Mouse (Mus musculus) liver, adult (tissue): ENCODE data around the gene A630095N17Rik.

Source experiments
- GATA4 ChIP-seq: IDR thresholded peaks from 2 replicates; pipeline ENCODE4 v1.6.1; 2014; ENCODE audit warnings: mild to moderate bottlenecking, low read length; ENCODE audit not compliant: insufficient replicate concordance

The A630095N17Rik gene

DNA sequence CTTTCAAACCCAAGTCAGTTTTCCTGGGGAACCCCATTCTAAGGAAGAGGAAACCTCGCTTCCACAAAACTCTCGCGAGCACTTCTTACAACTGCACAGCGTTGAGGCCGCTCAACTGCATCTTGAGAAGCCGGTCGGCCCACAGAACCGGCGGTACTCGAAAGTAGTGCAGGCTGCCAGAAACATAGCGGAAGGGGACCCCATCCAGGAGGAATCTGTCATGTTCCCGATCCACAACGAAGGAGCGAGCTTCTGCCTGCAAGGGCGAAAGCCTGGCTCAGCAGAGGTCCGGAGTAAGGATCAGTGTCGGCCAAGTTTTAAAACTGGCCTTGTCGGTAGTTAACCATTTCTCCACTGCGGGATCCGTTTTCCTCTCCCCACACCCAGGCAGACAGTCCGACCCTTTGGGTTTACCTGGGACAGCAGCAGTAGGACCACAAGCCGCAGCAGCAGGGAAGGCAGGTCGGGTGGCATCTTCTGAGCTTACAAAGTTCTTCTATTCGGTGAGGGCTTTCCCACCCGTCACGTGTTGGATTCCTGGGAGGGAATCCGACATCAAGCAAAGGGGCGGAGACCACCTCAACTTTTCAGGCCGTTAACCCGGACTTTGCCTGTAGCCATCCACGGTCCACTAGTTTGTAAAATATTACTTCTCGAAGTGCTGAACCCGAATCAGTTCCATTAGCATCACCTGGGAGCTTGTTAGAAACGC, 22.8 kb downstream of the A630095N17Rik start:
- TF ChIP-seq GATA4: no peak

DNA sequence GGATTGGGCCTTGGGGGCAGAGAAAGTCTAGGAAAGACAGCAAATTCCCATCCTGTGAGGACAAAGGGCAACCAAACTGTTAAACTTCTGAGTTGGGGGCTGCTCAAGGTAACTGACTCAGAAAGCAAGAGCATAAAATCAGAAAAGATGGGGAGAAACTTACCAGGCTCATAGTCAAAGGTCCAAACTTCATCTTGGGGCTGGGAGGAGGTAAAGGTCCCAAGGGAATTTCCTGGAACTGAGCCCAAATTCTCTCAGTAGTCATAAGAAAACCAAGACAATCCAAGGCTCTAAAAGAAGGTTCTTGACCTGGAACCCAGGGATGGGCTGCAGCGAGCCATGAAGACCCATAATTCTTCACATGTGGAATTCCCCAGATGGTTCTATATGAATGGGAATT, 30.7 kb downstream of the A630095N17Rik start:
- TF ChIP-seq GATA4: no peak

DNA sequence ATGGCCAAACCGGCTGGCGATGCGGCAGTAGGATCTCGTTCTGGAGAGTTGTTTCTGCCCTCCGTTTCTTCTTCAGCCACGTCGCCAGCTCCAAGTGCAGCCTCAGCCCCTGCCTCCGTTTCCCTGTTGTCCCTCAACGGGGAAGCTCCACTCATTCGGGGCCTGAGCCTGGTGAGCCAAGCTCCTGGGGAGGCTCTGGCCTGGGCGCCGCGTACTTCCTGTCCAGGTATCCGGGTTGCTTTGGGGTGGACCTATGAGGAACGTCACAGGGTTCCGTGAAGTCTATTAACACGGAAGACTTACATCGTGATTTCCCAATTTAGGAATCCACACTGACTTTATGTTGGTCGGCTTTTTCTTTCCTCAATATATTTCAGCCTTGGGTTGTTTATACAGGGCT, 39.5 kb downstream of the A630095N17Rik start:
- no peak for TF ChIP-seq GATA4

DNA sequence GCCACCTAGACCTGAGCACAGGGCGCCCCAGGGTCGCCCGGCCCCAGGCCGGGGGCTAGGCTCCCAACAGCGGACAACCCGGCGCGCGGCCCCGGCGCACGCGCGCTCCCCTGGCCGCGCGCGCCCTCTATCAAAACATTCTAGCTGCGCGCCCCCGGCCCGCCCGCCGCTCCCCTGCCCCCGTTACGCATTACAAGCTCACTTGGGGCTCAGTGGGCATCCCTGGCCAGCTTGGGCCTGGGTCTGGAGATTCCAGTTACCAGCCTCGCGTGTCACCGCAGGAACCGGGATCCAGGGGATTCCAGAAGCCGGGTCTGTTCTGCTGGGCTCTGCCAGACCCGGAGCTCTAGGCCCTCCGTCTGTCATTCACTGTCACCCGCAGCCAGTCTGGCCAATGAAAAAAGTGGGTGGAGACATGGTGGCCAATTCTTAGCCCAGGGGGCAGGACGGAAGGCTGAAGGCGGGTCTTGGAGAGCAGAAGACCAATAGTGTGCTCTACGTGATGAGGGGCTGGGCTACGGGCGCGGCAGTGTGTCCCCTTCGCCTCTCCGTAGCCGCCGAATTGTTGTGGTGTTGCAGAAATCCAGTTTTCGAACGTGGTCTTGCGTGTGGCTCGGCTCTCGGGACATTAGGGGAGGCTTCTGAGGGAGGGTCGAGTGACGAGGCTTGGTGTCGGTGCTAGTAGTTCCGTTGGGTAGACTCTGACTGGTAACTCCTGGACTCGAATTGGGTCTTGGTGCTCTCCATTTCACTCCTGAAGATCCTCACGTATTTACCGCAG, 40.1 kb downstream of the A630095N17Rik start, which contains the start of the genes Ankzf1 and Atg9a:
Gene Ankzf1, plus strand, starts transcription at position 530 of the 781 bp plus-strand sequence.
Gene Atg9a, minus strand, starts transcription at position 575 of the 781 bp plus-strand sequence.
- TF ChIP-seq GATA4: no peak; the same call in 1 of the 2 replicates

DNA sequence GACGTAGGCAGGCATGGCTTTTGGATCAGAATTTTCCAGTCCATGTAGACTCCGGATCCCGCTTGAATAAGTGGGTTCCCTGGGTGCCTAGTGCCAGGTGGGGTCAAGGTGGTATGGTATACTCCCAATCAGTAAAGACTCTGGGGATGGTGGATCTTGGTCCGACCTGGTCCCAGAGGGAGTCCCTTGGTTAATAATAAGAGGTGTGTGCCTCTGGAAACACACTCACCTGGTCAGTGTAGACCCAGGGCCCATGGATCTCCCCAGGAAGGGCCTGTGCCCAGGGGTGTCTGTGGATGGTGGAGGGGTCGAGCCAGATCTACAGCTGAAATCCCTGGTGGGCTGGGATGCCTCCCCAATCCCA, 40.7 kb downstream of the A630095N17Rik start:
- TF ChIP-seq GATA4: no peak

DNA sequence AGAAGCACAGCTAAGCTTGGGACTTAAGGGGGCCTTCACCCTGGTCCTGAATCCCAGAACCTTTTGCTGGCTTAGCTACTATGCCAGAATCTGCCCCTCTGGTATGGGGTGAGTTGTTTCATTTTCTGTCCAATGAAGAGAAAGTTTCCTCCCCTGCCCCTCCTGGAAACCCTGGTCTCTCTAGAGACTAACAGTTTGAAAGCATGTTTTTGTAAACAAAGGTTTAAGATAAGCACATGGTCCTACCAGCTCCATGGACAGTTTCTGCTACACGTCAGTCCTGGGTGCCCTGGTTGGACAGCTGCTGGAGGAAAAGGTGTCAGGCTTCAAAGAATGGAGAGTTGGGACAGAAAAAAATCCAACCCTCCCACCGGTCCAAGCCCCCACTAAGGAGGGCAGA, 41.3 kb downstream of the A630095N17Rik start:
- TF ChIP-seq GATA4: no peak

DNA sequence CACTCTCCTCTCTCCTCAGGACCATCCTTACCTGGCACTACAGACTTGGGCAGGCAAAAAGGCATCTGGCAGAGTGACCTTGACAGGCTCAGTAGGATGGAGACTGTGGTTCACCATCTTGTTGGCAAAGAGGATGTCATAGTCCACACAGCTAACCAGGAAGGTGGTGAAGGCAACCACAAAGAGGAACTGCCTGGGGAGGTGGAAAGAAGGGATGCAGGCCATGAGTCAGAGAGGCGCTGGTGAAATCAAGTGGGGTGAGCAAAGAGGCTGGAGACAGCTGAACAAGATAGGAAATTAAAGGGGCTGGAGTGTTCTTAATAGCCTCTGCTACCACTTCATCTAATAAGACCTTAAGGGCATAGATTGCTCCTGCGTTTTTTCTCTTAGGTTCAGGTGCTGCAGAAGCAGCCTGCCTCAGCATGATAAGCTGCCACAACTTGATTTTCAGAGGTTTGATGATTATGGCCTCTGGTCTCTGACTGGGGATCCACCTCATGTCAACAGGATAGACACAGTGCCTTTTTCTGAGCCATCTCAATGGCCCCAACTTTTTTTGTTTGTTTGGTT, 43.9 kb downstream of the A630095N17Rik start:
- TF ChIP-seq GATA4: no peak

DNA sequence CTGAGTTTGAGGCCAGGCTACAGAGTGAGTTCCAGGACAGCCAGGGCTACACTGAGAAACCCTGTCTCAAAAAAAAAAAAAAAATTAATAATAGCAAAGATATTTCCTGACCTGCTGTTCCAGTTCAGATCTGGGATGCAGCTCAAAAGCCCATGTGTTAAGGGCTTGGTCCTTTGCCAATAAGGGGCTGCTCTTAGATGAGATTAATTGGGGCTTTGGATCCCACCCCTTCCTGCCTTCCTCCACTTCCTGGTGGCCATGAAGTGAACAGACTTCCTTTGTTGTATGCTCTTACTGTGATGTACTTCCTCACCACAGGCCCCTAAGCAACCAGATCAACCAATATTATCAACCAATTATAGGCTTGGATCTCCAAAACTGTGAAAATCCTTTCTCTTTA, 44.8 kb downstream of the A630095N17Rik start:
- no peak for TF ChIP-seq GATA4

DNA sequence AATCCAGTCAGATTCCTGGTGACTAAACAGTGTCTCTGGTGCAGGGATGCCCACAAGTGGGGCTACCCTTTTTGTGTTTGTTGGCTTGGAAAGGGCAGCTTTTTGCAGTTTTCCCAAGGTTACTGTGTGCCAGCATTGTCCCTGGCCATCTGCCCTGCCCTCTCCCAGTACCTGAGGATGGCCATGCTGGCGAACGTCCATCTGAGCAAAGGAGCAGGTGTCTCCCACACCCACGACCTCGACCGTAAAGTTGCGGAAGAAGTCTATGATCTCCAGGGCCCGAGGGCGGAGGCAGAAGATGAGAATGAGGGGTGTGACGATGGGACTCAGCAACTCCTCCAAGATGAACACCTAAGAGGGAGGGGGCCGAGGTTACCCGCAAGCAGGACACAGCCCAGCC, 46.4 kb downstream of the A630095N17Rik start:
- no peak for TF ChIP-seq GATA4

DNA sequence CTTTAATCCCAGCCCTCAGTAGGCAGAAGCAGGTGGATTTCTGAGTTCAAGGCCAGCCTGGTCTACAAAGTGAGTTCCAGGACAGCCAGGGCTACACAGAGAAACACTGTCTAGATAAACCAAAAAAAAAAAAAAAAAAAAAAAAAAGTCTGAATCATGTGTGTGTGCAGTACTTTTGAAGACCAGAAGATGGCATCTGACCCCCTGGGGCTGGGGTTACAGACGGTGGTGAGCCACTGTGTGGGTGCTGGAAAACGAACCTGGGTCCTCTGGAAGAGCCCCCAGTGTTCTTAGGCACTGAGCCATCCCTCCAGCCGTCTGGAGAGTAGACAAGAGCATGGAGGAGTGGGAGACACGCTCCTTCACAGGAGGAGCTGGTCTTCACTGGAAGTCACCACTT, 49.7 kb downstream of the A630095N17Rik start:
- TF ChIP-seq GATA4: no peak

DNA sequence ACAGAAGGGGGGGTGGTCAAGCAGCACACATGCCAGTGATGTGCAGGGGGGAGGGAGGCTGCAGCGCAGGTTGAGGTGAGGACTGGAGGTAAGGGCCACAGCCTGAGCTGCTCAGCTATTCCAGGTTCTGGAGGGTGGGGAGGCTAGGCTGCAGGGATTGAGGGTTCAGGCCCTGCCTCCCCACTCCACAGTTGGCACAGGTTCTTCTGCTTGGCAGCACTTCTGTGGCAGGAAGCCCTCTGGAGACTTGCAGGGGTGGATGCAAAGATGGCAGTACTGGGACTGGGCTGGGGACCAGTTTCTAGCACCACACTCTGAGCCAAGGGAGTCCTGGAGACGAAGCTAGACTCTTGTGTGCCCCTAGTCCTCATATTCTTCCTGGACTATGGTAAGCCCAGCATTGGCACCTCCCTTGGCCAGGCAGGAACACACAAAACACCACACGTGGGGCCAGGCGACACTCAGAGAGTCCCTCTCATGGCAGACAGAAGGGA, 50.5 kb downstream of the A630095N17Rik start:
- no peak for TF ChIP-seq GATA4

DNA sequence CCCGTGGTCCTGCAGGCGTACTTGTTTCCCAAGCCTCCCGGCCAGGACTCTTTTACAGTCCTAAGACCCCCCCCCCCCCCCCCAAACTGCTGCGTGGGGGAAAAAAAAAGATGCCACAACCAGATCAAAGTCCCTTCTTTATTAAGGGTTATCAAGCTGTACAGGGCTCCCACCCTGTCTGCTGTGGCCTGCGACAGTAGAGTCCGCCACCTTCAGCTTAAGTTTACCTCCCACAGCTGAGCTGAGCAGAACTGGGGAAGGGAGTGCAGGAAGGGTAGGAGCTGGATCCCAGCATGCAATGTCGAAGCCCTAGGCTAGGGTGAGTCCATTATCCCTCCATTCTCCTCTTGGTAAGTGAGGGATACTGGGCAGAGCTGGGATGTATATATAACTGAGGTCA, 51.2 kb downstream of the A630095N17Rik start:
- no peak for TF ChIP-seq GATA4

DNA sequence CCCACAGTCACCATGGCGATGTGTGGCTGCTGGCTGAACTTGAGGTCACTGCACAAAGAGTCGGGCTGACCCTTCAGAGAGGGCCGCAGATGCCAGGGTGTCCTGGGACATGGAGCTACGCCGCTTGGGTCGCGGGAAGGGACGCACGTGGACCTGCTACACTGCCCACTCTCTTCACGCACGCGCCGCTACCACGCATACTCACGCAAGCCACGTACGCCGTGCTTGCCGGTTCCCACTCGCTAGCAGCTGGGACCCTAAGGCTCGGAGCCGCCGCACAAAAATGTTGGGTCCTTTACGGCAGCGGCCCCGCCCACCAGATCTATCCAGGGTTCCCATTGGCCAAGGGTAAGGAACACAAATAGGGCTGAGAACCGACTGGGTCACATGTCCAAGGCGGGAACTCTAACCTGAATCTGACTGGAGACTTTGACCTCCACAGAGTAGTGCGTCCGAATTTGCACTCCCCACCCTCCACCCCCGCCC, 51.8 kb downstream of the A630095N17Rik start, which contains the start of gene Abcb6:
Gene Abcb6, minus strand, starts transcription at position 288 of the 486 bp plus-strand sequence.
- no peak for TF ChIP-seq GATA4

DNA sequence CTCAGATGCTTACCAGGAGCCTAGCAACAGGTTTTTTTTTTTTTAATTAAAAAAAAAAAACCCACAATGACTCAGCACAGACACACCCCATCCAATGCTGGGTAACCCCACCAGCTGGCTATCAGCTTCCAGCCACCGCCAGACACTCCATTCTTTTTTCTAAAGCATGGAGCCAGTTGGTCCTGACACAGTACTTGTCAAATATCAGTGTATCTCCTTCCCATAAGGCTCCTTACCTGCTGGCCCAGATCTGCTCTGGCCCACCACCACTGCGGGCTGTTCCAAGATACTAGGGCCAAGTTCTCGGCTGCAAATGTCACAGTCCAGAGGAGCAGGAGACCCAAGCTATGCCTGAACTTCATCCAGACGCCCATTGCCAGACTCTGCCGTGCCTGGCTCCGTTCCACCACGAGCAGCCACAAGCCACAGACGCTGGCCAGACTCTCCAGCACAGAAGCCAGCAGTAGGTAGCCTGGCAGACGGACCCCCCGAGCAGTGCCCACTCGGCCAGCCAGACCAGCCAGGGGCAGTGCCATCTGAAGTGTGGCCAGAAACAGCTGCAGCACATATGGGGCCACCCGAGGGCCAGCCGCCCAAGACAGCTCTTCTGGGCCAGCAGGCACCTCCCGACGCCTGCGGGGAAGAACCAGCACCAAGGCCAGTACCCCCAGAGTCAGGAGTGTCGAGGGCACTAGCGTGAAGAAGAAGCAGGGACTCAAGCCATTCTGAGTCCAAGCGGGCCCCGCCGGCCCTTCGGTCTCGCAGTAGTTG, 52.4 kb downstream of the A630095N17Rik start:
- TF ChIP-seq GATA4: no peak
